Mouse (Mus musculus): ENCODE results near the gene Hrasls.

GRCm38 (mm10) chr16:29193981-29194380 lies 15.5 kb upstream of the Hrasls start:
- TF ChIP-seq CTCF (IDR thresholded peaks at IDR 0.05) (no peak), POLR2A (IDR thresholded peaks at IDR 0.05; ENCODE audit: insufficient read depth, low read depth, low read length) (no peak)
